Mouse (Mus musculus): ENCODE measurements around the gene Sv2b. TPM values are rescaled to one million over a fixed set of nuclear protein-coding genes. Genes with fewer than 3 reads are reported as not detected.

Sv2b gene
- total and polyA plus RNA-seq, 2 experiments: under 0.01 TPM; not detected in 1

GRCm38 (mm10) chr7:75302523-75303215, 6.4 kb downstream of the Sv2b start:
- no peaks in the 10 kb centered on the region for H3K79me2 ChIP-seq (ENCODE audit: control insufficient read depth, insufficient read depth, low read length)
- TF ChIP-seq CTCF (IDR thresholded peaks at IDR 0.05; ENCODE audit: low read depth, low read length) (no peak), POLR2A (IDR thresholded peaks at IDR 0.05; ENCODE audit: extremely low read depth, insufficient read depth, low read length) (no peak)
- H3K36me3 ChIP-seq (ENCODE audit: control insufficient read depth, insufficient read depth, low read length): no peaks in the 10 kb centered on the region
- H3K27ac ChIP-seq (replicated peaks; ENCODE audit: insufficient read depth, low read depth, low read length): no peak overlapping the region
- no peaks in the 10 kb centered on the region; the same call in 1 of the 2 replicates for H3K27me3 ChIP-seq (ENCODE audit: control insufficient read depth, insufficient read depth, low read length)
- H3K9ac ChIP-seq (ENCODE audit: low read depth, low read length): no peak overlapping the region
- no peaks in the 10 kb centered on the region for H3K4me1 ChIP-seq (ENCODE audit: control insufficient read depth, insufficient read depth, low read length)
- no peak for DNase-seq (ENCODE audit: extremely low read depth, low read depth, low spot score)
- 68% methylated on average over 6 of the region's 6 CpGs for WGBS
- H3K4me3 ChIP-seq (ENCODE audit: insufficient read depth, low read depth, low read length): no peak overlapping the region

GRCm38 (mm10) chr7:75299245-75299644, 9.8 kb downstream of the Sv2b start:
- DNase-seq (ENCODE audit: extremely low read depth, low read depth, low spot score): no peak
- no peak overlapping the region for H3K27ac ChIP-seq (replicated peaks; ENCODE audit: insufficient read depth, low read depth, low read length)
- 90% methylated on average over 4 of the region's 4 CpGs for WGBS
- H3K4me1 ChIP-seq (ENCODE audit: control insufficient read depth, insufficient read depth, low read length): no peaks in the 10 kb centered on the region
- H3K79me2 ChIP-seq (ENCODE audit: control insufficient read depth, insufficient read depth, low read length): no peaks in the 10 kb centered on the region
- no peaks in the 10 kb centered on the region for H3K36me3 ChIP-seq (ENCODE audit: control insufficient read depth, insufficient read depth, low read length)
- H3K27me3 ChIP-seq (ENCODE audit: control insufficient read depth, insufficient read depth, low read length): no peaks in the 10 kb centered on the region; the same call in 1 of the 2 replicates
- no peak overlapping the region for H3K4me3 ChIP-seq (ENCODE audit: insufficient read depth, low read depth, low read length)
- no peak for TF ChIP-seq CTCF (IDR thresholded peaks at IDR 0.05; ENCODE audit: low read depth, low read length)
- TF ChIP-seq POLR2A (IDR thresholded peaks at IDR 0.05; ENCODE audit: extremely low read depth, insufficient read depth, low read length): no peak
- no peak overlapping the region for H3K9ac ChIP-seq (ENCODE audit: low read depth, low read length)

- TF ChIP-seq POLR2A (IDR thresholded peaks at IDR 0.05; ENCODE audit: extremely low read depth, insufficient read depth, low read length): no peak
- TF ChIP-seq CTCF (IDR thresholded peaks at IDR 0.05; ENCODE audit: low read depth, low read length): no peak
- H3K27ac ChIP-seq (replicated peaks; ENCODE audit: insufficient read depth, low read depth, low read length): no peak overlapping the region
- 62% methylated on average over 6 of the region's 6 CpGs for WGBS
- H3K27me3 ChIP-seq (ENCODE audit: control insufficient read depth, insufficient read depth, low read length): no peaks in the 10 kb centered on the region; the same call in 1 of the 2 replicates
- no peaks in the 10 kb centered on the region for H3K36me3 ChIP-seq (ENCODE audit: control insufficient read depth, insufficient read depth, low read length)
- no peak for DNase-seq (ENCODE audit: extremely low read depth, low read depth, low spot score)
- H3K9ac ChIP-seq (ENCODE audit: low read depth, low read length): no peak overlapping the region
- no peak overlapping the region for H3K4me3 ChIP-seq (ENCODE audit: insufficient read depth, low read depth, low read length)
- H3K4me1 ChIP-seq (ENCODE audit: control insufficient read depth, insufficient read depth, low read length): no peaks in the 10 kb centered on the region
- no peaks in the 10 kb centered on the region for H3K79me2 ChIP-seq (ENCODE audit: control insufficient read depth, insufficient read depth, low read length)
Observed at GRCm38 (mm10) chr7:75296688-75297119, 12.4 kb downstream of the Sv2b start.

- Histone ChIP-seq H3K9ac (ENCODE audit: low read depth, low read length) (no peak overlapping the region), H3K27ac (replicated peaks; ENCODE audit: insufficient read depth, low read depth, low read length) (no peak overlapping the region), H3K79me2 (ENCODE audit: control insufficient read depth, insufficient read depth, low read length) (no peaks in the 10 kb centered on the region), H3K4me3 (ENCODE audit: insufficient read depth, low read depth, low read length) (no peak overlapping the region), H3K36me3 (ENCODE audit: control insufficient read depth, insufficient read depth, low read length) (no peaks in the 10 kb centered on the region), H3K27me3 (ENCODE audit: control insufficient read depth, insufficient read depth, low read length) (no peaks in the 10 kb centered on the region; the same call in 1 of the 2 replicates), H3K4me1 (ENCODE audit: control insufficient read depth, insufficient read depth, low read length) (no peaks in the 10 kb centered on the region)
- TF ChIP-seq POLR2A (IDR thresholded peaks at IDR 0.05; ENCODE audit: extremely low read depth, insufficient read depth, low read length) (no peak), CTCF (IDR thresholded peaks at IDR 0.05; ENCODE audit: low read depth, low read length) (no peak)
- DNase-seq (ENCODE audit: extremely low read depth, low read depth, low spot score): no peak
- 82% methylated on average over 5 of the region's 5 CpGs for WGBS
Observed at GRCm38 (mm10) chr7:75295228-75295865, 13.7 kb downstream of the Sv2b start.

GRCm38 (mm10) chr7:75292246-75292645, 16.8 kb downstream of the Sv2b start:
- 58% methylated on average over 3 of the region's 3 CpGs for WGBS
- no peak overlapping the region for H3K27ac ChIP-seq (replicated peaks; ENCODE audit: insufficient read depth, low read depth, low read length)
- TF ChIP-seq POLR2A (IDR thresholded peaks at IDR 0.05; ENCODE audit: extremely low read depth, insufficient read depth, low read length) (no peak), CTCF (IDR thresholded peaks at IDR 0.05; ENCODE audit: low read depth, low read length) (no peak)
- H3K36me3 ChIP-seq (ENCODE audit: control insufficient read depth, insufficient read depth, low read length): no peaks in the 10 kb centered on the region
- H3K9ac ChIP-seq (ENCODE audit: low read depth, low read length): no peak overlapping the region
- H3K79me2 ChIP-seq (ENCODE audit: control insufficient read depth, insufficient read depth, low read length): no peaks in the 10 kb centered on the region
- H3K27me3 ChIP-seq (ENCODE audit: control insufficient read depth, insufficient read depth, low read length): no peaks in the 10 kb centered on the region; the same call in 1 of the 2 replicates
- no peak overlapping the region for H3K4me3 ChIP-seq (ENCODE audit: insufficient read depth, low read depth, low read length)
- DNase-seq (ENCODE audit: extremely low read depth, low read depth, low spot score): no peak
- H3K4me1 ChIP-seq (ENCODE audit: control insufficient read depth, insufficient read depth, low read length): no peaks in the 10 kb centered on the region

GRCm38 (mm10) chr7:75290554-75290953, 18.5 kb downstream of the Sv2b start:
- Histone ChIP-seq H3K27ac (replicated peaks; ENCODE audit: insufficient read depth, low read depth, low read length) (no peak overlapping the region), H3K36me3 (ENCODE audit: control insufficient read depth, insufficient read depth, low read length) (no peaks in the 10 kb centered on the region), H3K27me3 (ENCODE audit: control insufficient read depth, insufficient read depth, low read length) (no peaks in the 10 kb centered on the region), H3K4me1 (ENCODE audit: control insufficient read depth, insufficient read depth, low read length) (no peaks in the 10 kb centered on the region), H3K4me3 (ENCODE audit: insufficient read depth, low read depth, low read length) (no peak overlapping the region), H3K79me2 (ENCODE audit: control insufficient read depth, insufficient read depth, low read length) (no peaks in the 10 kb centered on the region), H3K9ac (ENCODE audit: low read depth, low read length) (no peak overlapping the region)
- no peak for DNase-seq (ENCODE audit: extremely low read depth, low read depth, low spot score)
- TF ChIP-seq POLR2A (IDR thresholded peaks at IDR 0.05; ENCODE audit: extremely low read depth, insufficient read depth, low read length): no peak
- TF ChIP-seq CTCF (IDR thresholded peaks at IDR 0.05; ENCODE audit: low read depth, low read length): no peak
- 67% methylated on average over 2 of the region's 2 CpGs for WGBS

All from liver, adult 2 months (tissue).